Mouse (Mus musculus): ENCODE data around the gene Bcl2l15. TPM values are rescaled to one million over a fixed set of nuclear protein-coding genes. Genes with fewer than 3 reads are reported as not detected.
A peak's percentile ranks its signal among the peaks of the same experiment; 100 is the strongest.

Gene Bcl2l15
- total RNA-seq, 2 experiments from 2014 or later: 0.49 to 0.70 TPM

DNA sequence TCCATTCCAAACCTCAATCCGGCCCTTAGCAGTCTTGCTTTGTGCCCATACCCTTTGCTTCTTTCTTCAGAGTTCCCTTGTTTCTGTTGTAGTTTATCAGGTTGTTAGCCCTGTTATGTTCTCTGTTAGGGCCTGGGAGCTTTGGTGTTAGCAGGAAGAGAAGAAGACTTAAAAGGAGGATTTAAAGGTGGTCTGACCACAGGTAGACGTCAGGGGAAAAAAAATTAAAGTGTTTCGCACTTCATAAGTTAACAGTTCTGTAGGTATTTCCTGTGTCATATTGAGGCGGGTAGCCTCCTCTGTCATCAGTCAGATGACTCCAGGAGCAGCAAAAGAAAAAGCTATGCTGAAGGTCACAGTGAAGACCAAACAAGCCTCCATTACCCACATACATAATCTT, 35.6 kb downstream of the Bcl2l15 start:
- DNase-seq: no peak

DNA sequence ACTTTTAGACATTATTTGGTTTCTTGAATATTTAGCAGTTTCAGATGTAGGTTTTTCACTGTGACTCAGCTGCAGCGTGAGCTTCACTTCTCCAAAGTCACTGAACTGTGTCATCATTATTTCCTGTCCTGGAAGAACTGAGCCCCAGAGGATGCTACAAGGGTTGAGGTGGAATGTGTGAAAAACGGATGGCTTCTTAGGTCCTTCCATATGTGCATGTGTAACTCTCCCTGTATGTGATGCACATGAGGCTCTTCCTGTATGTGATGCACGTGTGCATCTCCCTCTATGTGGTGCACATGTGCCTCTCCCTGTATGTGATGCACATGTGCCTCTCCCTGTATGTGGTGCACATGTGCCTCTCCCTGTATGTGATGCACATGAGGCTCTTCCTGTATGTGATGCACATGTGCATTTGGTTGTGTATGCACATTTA, 40.3 kb downstream of the Bcl2l15 start:
- no peak for DNase-seq

DNA sequence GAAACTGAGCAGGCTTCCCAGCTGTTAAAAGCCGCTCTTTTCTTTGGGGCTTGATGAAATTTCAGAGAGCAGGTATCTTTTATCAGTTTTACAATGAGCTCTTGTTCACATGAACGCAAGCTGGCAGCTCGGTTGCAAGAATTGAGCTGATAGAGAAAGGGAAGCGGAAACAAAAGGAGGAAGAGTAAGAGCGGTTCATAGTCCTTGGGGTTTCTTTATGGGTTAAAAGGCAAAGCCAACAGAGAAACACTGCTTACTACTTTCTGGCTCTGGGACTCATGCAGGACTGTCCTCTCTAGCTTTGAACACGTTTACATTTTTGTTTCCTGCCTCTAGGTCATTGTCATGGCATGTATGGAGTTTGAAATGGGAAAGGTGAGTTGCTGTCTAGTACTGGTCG, 41.9 kb downstream of the Bcl2l15 start:
- no peak for DNase-seq

DNA sequence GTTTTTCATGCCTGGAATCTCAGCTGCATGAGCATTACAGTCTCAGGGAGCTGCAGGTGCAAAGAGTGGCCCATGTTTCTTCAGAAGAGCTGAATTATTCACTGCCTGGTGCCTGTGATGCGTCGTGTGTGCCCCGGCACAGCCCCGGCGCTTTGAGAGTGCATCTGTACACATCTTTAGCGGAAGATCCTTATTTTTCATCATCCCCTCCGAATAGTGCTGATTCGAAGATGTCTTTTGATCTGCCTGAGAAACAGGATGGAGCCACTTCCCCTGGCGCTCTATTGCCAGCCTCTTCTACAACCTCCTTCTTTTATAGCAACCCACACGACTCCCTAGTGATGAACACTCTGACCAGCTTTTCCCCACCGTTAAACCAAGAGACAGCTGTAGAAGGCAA, 53.5 kb downstream of the Bcl2l15 start:
- DNase-seq: no peak

DNA sequence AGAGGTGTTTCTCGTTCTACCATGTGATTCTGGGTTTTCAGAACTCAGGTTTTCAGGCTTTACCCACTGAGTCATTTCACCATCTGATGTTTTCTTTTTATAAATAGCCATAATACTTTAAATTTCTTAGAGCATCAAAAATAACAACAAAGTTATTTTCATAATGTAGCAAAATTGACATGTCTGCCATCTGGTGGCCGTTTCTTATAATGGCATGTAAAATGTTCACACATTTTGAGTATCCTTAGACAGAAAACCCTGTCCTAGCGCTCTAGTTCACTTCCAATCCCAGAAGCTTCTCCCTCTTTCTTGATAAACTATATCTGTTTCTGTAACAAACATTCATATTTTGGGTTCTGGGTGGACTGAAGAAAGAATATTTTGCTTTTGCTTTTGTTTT, 55.2 kb downstream of the Bcl2l15 start:
- DNase-seq: peak; percentile 30

DNA sequence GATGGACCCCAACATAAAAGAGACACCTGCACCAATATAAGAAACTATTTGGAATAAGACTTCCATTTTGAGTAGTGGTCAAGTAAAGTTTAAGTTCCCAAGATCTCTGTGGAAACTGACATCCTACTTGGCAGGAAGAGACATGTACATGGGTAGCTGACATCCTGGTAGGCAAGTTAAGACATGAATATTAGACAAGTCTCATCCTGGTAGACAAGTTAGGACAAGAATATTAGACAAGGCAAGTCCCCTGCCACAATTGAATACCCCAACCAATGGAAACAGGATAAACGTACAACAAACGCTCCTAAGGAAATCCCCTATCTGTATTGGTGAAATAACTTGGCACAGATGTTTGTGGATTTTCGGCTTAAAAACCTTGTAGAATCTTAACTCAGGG, 61.0 kb downstream of the Bcl2l15 start:
- no peak for DNase-seq

Other genes with a start within 250 kb of the Bcl2l15 start
- gene Atg4a-ps, start 186.5 kb upstream of the Bcl2l15 start, total RNA-seq (2021): 1 to 10 TPM in 1 of 2 experiments, under 1 TPM in 1; 0.14 to 5.3 TPM
- gene Olfml3, start 94.6 kb upstream of the Bcl2l15 start, total RNA-seq (2021): 10 to 100 TPM in 1 of 2 experiments, 1 to 10 TPM in 1; 10.0 to 15.0 TPM
- gene Gm10964, start 93.2 kb upstream of the Bcl2l15 start, total RNA-seq (2021): not detected
- gene Hipk1, start 41.0 kb upstream of the Bcl2l15 start, total RNA-seq (2021): 10 to 100 TPM; 52.1 to 59.8 TPM
- 1 to 10 TPM; 5.6 to 6.5 TPM for gene Dclre1b, start 23.2 kb upstream of the Bcl2l15 start, total RNA-seq (2021)
- gene Ap4b1, start 23.1 kb upstream of the Bcl2l15 start, total RNA-seq (2021): 10 to 100 TPM in 1 of 2 experiments, 1 to 10 TPM in 1; 9.8 to 13.5 TPM
- gene Gm43064, start 23.0 kb upstream of the Bcl2l15 start, total RNA-seq (2021): not detected
- gene Ptpn22, start 27.2 kb downstream of the Bcl2l15 start, total RNA-seq (2021): under 1 TPM; 0.26 to 0.81 TPM
- gene Rsbn1, start 81.5 kb downstream of the Bcl2l15 start, total RNA-seq (2021): 1 to 10 TPM; 8.0 to 9.8 TPM
- gene Phtf1, start 135.5 kb downstream of the Bcl2l15 start, total RNA-seq (2021): 10 to 100 TPM in 1 of 2 experiments, 1 to 10 TPM in 1; 8.1 to 10.4 TPM